Mouse (Mus musculus) CD4-positive, CD25-positive, alpha-beta regulatory T cell, adult 4 months (primary cell): Measurements from ENCODE around the gene Actn1. TPM values are rescaled to one million over a fixed set of nuclear protein-coding genes. Genes with fewer than 3 reads are reported as not detected.

Experiments used
- ATAC-seq: one replicate; pipeline ENCODE4 v1.8.0; 2017
- polyA plus RNA-seq, 2 experiments: library from polyadenylated mRNA; unstranded; fragments of 100-300 nt; shearing (Covaris generic); gene quantifications; one replicate each; pipeline ENCODE4 v1.2.1; 2017

Actn1 gene
- polyA plus RNA-seq, 2 experiments from 2014 or later: 47.8 to 47.9 TPM

DNA sequence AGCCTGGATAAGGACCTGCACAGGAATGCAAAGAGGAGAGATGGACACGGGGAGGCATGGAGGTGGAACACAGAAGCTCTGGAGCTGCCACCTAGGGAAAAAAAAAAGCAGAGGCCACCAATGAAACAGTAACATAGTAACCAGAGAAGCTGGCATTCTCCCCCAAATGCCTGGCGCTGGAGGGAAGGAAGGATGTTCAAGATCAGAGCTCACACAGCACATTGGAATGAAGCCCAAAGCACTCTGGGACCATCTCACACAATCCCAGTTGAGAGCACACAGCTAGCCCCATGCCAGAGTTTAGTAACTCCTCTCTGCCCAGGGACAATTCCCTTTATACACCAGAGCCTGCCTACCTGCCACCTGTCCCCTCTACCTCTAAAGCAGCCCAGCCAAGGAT is 34.1 kb downstream of the Actn1 start:
- no peak for ATAC-seq

DNA sequence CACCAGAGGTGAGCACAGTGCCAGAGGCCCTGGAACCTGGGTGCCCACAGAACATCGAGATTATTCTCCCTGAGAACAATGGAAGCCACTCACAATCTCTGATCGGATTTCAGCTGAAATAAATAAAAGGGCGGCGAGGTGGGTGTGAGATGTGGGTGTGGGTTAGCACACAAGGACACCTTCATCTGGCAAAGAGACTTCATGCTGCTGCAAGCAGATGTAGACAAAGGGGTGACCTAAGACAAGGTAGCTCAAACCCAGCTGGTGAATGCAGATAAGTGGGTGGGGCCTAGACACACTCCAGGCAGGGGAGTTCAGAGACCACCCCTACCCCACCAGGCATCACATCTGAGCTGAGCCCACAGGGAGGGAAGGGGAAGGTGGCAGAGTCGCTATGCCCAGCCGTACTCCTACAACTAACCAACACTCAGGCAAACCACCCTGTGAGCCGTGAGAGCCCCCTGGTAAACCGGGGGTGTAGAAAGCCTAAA is 35.9 kb downstream of the Actn1 start:
- ATAC-seq: no peak

DNA sequence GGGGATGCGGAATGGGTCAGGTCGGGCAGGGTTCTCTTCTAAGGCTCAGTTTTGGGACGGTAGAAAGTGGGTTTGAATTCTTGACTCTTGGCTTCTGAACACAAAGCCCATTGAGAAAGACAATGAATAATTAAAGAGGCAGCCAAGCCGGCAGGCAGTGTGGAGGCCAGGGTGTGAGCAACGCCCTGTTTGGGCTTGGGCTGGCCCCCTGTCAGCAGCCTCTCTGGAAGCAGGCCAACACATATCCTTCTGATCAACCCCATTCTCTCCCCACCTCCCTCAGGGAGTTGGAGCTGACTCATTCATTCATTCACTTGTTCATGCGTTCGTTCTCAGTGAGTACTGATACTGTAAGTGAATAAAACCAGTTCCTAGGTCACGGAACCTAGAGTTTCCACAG is 36.7 kb downstream of the Actn1 start:
- no peak for ATAC-seq

DNA sequence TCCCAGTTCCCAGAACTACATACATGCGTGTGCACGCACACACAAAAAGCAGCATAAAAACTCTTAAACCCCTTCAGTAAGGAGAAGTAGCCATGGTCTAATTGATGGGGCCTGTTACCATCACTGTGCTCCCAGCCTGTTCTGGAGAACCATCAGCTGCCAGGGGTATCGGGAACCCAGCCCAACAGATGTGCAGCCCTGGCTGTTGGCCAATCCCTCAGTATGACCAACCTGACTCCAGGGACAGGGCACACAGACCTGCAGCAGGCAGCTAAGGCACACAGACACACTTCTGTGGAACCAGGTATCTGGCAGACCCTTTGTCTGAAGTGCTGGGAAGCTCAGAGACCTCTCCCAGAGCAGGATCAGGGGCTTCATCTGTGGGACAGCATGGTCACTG is 37.7 kb downstream of the Actn1 start:
- ATAC-seq: no peak

GRCm38 (mm10) chr12:80220260-80221038 is 39.7 kb downstream of the Actn1 start:
- no peak for ATAC-seq

DNA sequence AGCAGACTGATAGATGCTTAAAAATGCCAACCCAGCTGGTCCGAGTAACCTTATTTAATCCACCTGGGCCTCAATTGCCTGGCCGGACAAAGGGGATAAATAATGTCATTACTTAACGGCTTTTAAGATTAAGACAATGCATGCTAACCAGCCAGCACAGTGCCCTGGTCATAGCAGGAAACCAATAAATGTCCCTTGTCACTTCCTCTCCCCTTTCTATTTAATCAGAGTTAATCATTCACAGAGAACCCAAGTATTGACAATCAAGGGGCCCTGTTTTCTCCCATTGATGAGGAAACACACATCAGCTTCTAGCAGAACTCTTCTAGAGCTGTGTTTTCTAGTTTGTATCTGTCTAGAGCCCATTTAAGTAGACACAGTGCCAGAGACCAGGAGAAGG is 41.4 kb downstream of the Actn1 start:
- ATAC-seq: no peak

DNA sequence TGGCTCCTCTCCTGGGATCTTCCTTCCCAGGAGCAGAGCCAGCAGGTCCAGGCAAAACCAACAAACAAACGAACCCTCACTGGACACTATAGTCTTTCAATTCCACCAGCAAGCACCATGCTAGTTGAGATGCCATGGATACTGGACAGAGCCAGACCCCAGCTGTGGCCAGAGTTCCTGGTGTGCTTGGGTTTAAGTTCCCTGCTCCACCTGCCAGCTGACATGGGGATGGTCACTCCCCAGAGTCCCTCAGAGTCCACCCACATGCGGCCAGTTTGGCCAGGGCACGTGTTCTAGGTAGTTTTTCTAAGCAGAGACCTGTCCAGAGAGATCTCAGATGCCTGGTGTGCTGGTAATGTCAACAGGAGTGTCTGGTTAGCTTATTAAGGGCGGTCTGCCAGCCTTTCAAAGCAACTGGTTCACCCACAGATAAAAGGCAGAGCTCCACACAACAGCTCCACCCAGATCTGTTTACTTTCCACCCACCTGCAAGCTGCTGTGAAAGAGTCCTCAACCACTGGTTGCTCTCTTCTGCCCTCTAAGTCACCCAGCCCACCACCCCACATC is 42.0 kb downstream of the Actn1 start:
- no peak for ATAC-seq

- no peak for ATAC-seq
Observed at GRCm38 (mm10) chr12:80217049-80217448, 43.1 kb downstream of the Actn1 start.

DNA sequence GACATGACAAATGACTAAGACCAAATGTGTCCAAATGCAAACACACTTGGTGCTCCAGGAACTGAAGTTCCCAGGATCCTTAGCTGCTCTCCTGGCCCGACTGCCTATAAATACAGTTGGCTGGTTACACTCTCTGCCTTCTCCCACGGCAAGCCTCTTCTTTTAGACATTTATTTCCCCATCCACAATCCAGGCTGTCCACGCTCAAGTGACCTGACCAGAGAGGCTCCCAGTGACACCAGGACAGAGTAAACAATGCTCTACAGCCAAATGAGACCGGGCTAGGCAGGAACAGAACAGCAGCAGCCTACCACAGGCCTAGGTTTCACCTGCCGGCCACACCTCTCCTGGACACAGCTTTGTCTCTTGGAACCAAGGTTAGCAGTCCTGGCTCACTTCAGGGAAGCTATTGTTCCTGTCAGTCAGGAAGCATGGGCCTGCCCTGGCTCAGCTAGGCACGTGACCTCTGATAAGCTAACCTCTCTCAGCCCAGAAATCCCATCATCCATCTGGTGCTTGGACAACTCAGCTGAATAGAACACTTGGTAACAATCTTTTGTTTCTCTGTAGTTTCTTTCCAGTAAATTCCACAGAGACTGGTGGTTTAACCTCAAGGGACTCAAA is 43.8 kb downstream of the Actn1 start:
- ATAC-seq: no peak

DNA sequence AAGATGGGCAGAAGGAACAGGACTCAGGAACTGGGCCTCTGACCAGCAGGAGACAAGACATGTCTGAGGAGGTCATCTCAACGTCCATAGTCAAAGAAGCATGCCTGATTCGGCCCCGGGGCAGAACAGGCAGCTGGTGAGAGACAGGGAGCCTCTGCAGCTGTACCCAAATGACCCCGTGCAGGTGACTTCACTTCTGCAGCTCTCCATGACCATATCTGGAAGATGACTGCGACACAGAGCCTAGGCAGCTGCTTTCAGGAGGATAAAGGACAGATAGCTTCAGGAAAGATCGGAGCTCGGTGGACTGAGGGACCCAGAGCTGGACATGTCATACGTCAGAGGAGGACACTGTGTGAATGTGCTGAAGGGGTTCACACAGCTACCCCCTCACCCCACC is 46.4 kb downstream of the Actn1 start:
- ATAC-seq: no peak

DNA sequence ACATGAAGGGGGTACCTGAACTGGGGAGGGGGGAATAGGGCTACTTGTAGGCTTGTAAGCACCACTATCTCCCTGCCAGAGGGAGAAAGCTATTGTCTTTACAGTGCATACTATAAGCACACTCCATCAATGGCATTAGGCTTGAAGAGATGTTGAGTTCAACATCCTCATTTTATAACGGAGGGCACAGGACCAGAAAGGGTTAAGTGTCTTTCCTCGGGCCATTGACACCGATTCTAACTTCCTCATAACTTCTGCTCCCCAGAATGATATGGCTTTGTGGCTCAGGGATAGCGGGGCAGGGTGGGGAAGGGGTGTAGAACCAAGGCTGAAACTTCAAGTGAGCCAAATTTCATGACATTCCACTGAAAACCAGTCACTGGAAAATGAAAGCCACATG is 46.9 kb downstream of the Actn1 start:
- ATAC-seq: no peak

GRCm38 (mm10) chr12:80210791-80211612 is 49.2 kb downstream of the Actn1 start:
- ATAC-seq: no peak

DNA sequence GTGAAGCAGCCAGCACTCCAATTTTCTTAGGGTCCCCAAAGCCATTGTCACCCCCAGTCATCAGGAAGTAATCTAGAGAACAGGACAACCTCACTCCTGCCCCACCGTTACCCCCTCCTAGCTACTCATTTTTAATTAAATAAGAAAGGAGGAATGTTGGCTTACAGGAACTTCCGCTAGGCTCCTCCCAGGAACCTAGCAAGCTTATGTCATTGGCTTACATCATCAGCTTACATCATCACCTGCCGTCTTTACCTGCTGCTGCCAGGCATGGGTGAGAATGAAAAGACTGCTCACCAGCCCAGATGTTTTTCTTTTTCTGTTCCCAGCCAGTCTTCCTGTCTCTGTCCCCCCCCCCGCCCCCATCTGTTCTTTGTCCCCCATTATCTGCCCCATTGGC is 50.3 kb downstream of the Actn1 start:
- no peak for ATAC-seq

DNA sequence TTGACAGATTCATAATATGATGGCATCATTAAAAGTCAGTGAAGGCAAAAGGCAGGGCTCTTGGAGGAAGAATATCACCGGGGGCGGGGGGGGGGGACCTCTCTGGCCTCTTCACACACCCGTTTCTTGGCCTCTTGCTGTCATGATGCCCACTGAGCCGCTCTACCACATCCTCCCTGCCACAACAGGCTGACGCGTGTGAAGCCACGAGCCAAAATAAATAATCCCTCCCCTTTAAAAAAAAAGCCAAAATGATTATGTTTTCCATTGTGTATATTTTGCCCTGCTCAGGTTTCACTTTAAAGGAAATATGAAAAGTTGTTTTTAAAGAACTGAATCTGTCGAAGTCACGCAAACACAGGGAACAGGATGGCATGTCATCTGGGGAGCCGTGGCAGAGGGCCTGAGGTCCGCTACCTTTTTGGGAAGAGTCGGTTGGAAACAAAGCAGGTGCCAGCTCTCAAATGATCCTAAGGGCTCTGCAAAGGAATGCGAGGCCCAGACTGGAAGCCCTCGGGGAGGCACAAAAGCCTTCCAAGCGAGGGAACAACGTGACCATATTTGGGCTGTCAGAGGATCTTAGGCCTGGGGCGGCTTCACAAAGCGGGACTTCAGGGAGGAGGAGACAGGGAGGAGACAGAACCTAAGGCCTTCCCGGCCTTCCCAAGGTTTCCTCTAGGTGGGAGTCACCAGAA is 51.9 kb downstream of the Actn1 start:
- no peak for ATAC-seq

- ATAC-seq: no peak
Observed at GRCm38 (mm10) chr12:80203284-80203683, 56.9 kb downstream of the Actn1 start.

DNA sequence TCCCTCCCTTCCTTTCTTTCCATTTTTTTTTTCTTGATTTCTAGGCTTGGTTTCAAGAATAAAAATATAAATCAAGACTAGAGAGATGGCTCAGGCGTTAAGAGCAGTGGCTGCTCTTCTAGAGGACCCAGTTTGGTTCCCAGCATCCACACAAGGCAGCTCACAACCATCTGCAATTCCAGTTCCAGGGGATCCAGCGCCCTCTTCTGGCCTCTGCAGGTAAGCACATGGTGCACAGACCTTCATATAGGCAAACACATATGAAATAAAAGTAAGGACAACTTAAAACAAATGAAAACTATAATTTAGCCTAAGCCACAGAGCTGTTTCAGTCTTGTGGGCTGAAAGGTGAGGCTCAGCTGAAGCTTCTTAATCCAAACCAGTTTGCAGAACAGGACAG is 60.4 kb downstream of the Actn1 start:
- no peak for ATAC-seq

DNA sequence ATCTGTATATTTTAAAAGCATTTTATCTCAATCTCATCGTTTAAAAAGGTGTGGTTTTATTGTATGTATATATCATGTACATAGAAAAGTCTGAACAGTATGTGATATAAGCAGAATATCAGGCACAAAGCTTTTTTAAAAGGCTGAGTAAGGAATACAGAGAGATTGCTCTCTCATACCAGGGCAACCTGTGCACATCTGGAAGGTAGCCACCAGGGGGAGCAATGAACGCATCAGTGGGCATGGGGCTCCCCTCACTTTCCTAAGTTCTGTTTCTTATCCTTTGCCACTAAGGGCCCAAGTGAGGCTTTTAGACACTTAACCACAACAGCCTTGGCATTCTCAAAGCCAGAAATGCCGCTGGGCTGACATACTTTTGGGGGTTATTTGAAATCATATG is 61.7 kb downstream of the Actn1 start:
- peak; percentile 82 for ATAC-seq

DNA sequence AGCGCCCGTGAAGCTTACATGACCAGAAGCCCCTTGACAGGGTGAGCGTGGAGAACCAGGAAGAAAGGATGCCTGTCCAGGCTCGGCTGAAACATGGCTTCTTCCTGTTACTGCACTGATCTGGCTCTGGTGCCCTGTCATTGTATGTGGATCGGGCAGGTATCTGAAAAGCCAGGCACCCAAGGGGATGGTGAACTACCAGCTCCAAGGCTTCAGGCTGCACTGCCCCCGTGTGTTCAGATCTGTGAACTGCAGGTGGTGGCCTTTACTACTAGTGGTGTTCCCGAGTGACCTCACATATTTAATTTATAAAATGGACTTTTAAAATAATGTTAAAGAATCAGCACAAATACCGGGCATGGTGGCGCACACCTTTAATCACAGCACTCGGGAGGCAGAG is 62.8 kb downstream of the Actn1 start:
- ATAC-seq: peak; percentile 71

- no peak for ATAC-seq
Observed at GRCm38 (mm10) chr12:80191806-80192205, 68.4 kb downstream of the Actn1 start.

DNA sequence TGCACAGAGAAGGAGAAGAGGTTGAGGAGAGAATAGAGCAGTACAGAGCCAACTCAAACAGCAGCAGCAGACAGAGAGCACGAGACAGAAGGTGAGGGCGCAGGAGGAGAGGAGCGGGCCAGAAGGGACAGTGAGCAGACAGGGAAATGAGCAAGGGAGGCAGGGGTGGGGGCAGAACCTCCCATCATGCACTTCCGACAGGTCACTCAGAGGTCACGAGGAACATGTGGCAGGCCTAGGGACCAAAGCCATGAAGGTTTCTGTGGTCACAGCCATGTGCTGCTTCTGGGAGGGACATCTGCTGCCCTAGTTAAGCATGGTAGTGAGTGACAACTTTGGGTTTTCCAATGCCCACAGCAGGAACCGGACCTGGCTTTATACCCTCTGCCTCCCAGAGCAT is 68.8 kb downstream of the Actn1 start:
- no peak for ATAC-seq

DNA sequence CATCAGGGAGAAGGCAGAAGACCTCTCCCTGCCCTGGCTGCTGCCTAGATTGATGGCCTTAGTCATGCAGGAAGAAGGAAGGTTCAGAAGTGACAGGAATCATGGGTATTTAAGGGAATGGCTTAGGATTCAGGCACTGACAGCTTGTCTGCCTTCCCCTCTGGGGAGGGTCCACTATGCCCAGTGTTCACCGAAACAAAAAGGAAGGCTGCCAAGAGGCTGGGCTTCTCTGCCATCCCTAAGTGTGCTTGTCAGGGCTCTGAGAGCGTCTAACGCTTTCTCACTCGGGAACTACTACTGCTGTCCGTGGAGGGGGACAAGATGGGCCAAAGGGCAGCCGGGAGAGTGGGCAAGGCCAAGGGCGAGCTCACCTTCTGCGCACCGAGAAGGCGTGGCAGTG is 69.3 kb downstream of the Actn1 start:
- no peak for ATAC-seq

DNA sequence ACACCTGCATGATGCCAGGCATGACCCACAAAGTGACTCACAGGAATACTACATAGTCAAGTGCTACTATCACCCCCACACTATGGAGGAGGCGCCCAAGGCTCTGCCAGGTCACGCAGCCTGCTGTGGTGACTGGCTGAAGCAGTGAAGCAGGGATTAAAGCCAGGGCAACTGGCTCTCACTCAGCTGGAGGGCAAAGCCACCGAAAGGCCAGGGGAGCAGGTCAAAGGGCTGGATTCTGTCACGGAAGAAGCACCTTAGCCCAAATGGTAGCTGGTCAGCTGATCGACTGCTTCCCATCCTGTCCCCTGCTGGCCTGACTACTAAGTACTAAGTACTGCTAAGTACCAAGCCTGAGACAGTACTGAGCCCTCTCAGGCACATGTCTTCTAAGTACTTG is 76.1 kb downstream of the Actn1 start:
- no peak for ATAC-seq

DNA sequence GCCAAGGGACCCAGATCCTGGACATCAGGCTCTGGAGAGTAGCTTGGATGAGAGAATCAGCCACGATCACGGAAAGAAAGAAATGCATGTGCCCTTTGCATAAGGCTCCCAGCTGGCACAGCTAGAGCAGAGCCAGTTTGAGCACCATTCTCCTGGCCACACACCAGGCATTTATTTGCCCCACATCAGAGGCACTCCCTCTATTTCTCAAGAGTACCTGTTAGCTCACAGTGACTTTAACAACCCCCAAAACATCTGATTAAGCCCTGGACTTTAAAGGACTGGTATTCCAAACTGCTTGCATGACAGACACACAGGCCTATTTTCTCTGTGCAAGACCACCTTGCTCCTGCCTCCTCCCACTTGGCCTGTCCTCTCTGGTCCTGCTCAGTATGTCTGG is 78.3 kb downstream of the Actn1 start:
- no peak for ATAC-seq
